ENCODE assay signal across 20 mouse cellular contexts in genomic region chr5:43895931-43896330, GRCm38 (mm10). TPM values are rescaled to one million over a fixed set of nuclear protein-coding genes. Genes with fewer than 3 reads are reported as not detected.
DNase-seq lines count a peak whose midpoint lies in the region; ATAC-seq lines count a peak whose summit lies in the region.
"Had no signal": no experiment of that assay in that cellular context is flagged by ENCODE, and none has a peak within 500 bp of the region (broad histone marks: within the 10 kb centered on the region; RNA-seq: fewer than 3 reads in every experiment).

No protein-coding gene starts in this region.

- 20% methylated on average over 3 of the region's 3 CpGs for WGBS in embryonic facial prominence, embryonic 13.5 days
- 21% methylated on average over 3 of the region's 3 CpGs for WGBS in limb, embryonic 13.5 days
- WGBS in liver, embryonic 12.5 days (ENCODE audit: insufficient replicate concordance): 75% methylated on average over 3 of the region's 3 CpGs

- H3K9ac ChIP-seq in embryonic facial prominence, embryonic 13.5 days: no peak overlapping the region
- H3K9ac ChIP-seq in limb, embryonic 13.5 days: no peak overlapping the region
- no peak overlapping the region for H3K9ac ChIP-seq in liver, embryonic 12.5 days
- H3K9ac ChIP-seq: hindbrain, embryonic 13.5 days; kidney, embryonic 15.5 days; limb, embryonic 15.5 days; midbrain, embryonic 13.5 days had no signal

- no peak overlapping the region for H3K4me3 ChIP-seq in embryonic facial prominence, embryonic 13.5 days
- H3K4me3 ChIP-seq in limb, embryonic 13.5 days: no peak overlapping the region
- H3K4me3 ChIP-seq in liver, embryonic 12.5 days: no peak overlapping the region
- H3K4me3 ChIP-seq: hindbrain, embryonic 13.5 days; kidney, embryonic 15.5 days; limb, embryonic 15.5 days; midbrain, embryonic 13.5 days had no signal

- no peaks in the 10 kb centered on the region for H3K9me3 ChIP-seq in embryonic facial prominence, embryonic 13.5 days
- no peaks in the 10 kb centered on the region for H3K9me3 ChIP-seq in limb, embryonic 13.5 days
- H3K9me3 ChIP-seq in liver, embryonic 12.5 days (replicated peaks): no peaks in the 10 kb centered on the region
- H3K9me3 ChIP-seq: hindbrain, embryonic 13.5 days; kidney, embryonic 15.5 days; limb, embryonic 15.5 days; midbrain, embryonic 13.5 days had no signal

- peaks cover 12% of the 10 kb centered on the region; the same call in 1 of the 2 replicates for H3K4me1 ChIP-seq in embryonic facial prominence, embryonic 13.5 days
- H3K4me1 ChIP-seq in limb, embryonic 13.5 days: peaks cover 27% of the 10 kb centered on the region
- no peaks in the 10 kb centered on the region for H3K4me1 ChIP-seq in liver, embryonic 12.5 days
- H3K4me1 ChIP-seq: hindbrain, embryonic 13.5 days; kidney, embryonic 15.5 days; limb, embryonic 15.5 days; midbrain, embryonic 13.5 days had no signal

- no peak overlapping the region for H3K4me2 ChIP-seq in embryonic facial prominence, embryonic 13.5 days
- no peak overlapping the region for H3K4me2 ChIP-seq in limb, embryonic 13.5 days (replicated peaks)
- no peak overlapping the region for H3K4me2 ChIP-seq in liver, embryonic 12.5 days
- H3K4me2 ChIP-seq: hindbrain, embryonic 13.5 days; kidney, embryonic 15.5 days; limb, embryonic 15.5 days; midbrain, embryonic 13.5 days had no signal

- H3K27me3 ChIP-seq in embryonic facial prominence, embryonic 13.5 days: no peaks in the 10 kb centered on the region; the same call in 1 of the 2 replicates
- no peaks in the 10 kb centered on the region for H3K27me3 ChIP-seq in limb, embryonic 13.5 days
- no peaks in the 10 kb centered on the region for H3K27me3 ChIP-seq in liver, embryonic 12.5 days (replicated peaks)
- H3K27me3 ChIP-seq: hindbrain, embryonic 13.5 days; midbrain, embryonic 13.5 days had no signal

- H3K27ac ChIP-seq in embryonic facial prominence, embryonic 13.5 days: peak overlapping the region; percentile 62
- H3K27ac ChIP-seq in limb, embryonic 13.5 days: peak overlapping the region; percentile 79
- H3K27ac ChIP-seq in liver, embryonic 12.5 days: no peak overlapping the region
- H3K27ac ChIP-seq: hindbrain, embryonic 13.5 days; kidney, embryonic 15.5 days; limb, embryonic 15.5 days; midbrain, embryonic 13.5 days had no signal

- no peaks in the 10 kb centered on the region for H3K36me3 ChIP-seq in embryonic facial prominence, embryonic 13.5 days
- no peaks in the 10 kb centered on the region for H3K36me3 ChIP-seq in limb, embryonic 13.5 days
- no peaks in the 10 kb centered on the region for H3K36me3 ChIP-seq in liver, embryonic 12.5 days
- H3K36me3 ChIP-seq: hindbrain, embryonic 13.5 days; kidney, embryonic 15.5 days; limb, embryonic 15.5 days; midbrain, embryonic 13.5 days had no signal

- DNase-seq in adrenal gland, adult 2 months: peak; percentile 13
- no peak for DNase-seq in adrenal gland, adult 18-20 months (ENCODE audit: low spot score in 2 of 2)
- DNase-seq in embryo, embryonic 10 days (ENCODE audit: low spot score): peak; percentile 64
- no peak for DNase-seq in cerebellum, postnatal 36 days
- no peak for DNase-seq in gastrocnemius, postnatal 10 days
- DNase-seq: cerebellum, adult 9-11 months; gastrocnemius, postnatal 25 days; heart, postnatal 10 days; lung, adult 2 months; retina, postnatal 1 day; thymus, postnatal 36 days had no signal

- ATAC-seq in embryonic facial prominence, embryonic 13.5 days (ENCODE audit: insufficient number of reproducible peaks, insufficient read depth, low FRiP score, low TSS enrichment, low read depth): 0 out of 2 replicates have a peak, but pooled peaks have one; percentile 32
- ATAC-seq in limb, embryonic 13.5 days (ENCODE audit: low FRiP score, low read depth): peak; percentile 87
- no peak for ATAC-seq in liver, embryonic 12.5 days
- ATAC-seq: forebrain, embryonic 16.5 days; intestine, embryonic 16.5 days; midbrain, embryonic 13.5 days had no signal

RNA-seq across cellular contexts. Expression of gene Gm7879, which starts 17.0 kb away (rescaled TPM):
- 10 to 100 TPM; 13.0 to 14.0 TPM for total RNA-seq in adrenal gland, adult 2 months (2021)
- not detected in 2 replicates for polyA plus RNA-seq in adrenal gland, adult 2 months (2012; rRNA removed)
- total RNA-seq in adrenal gland, adult 18-20 months (2021): 10 to 100 TPM; 13.8 to 16.5 TPM
- not detected in 2 replicates for polyA plus RNA-seq in embryonic facial prominence, embryonic 13.5 days (2015; fragmentation: Nextera tagmentation; extraction: Ambion mirVana)
- 0.57 TPM in 1 of 2 replicates, not detected in the other for polyA plus RNA-seq in limb, embryonic 13.5 days (2015; fragmentation: Nextera tagmentation; extraction: Ambion mirVana)
- polyA plus RNA-seq in liver, embryonic 12.5 days (2016; fragmentation: Nextera tagmentation; extraction: Ambion mirVana): 0.76 TPM in 1 of 2 replicates, not detected in the other
- 10 to 100 TPM in 1 of 2 experiments, 1 to 10 TPM in 1; 8.6 to 11.1 TPM for total RNA-seq in gastrocnemius, postnatal 10 days (2021)
- polyA plus RNA-seq: forebrain, embryonic 16.5 days; intestine, embryonic 16.5 days had no signal

RNA-seq across cellular contexts. Expression of gene Cd38, which starts 27.6 kb away (rescaled TPM):
- 10 to 100 TPM; 11.5 to 15.1 TPM for total RNA-seq in adrenal gland, adult 2 months (2021)
- polyA plus RNA-seq in adrenal gland, adult 2 months (2012; rRNA removed): 5.3 and 5.9 TPM in 2 replicates
- total RNA-seq in adrenal gland, adult 18-20 months (2021): 1 to 10 TPM; 6.7 to 7.5 TPM
- 5.2 and 7.2 TPM in 2 replicates for polyA plus RNA-seq in embryonic facial prominence, embryonic 13.5 days (2015; fragmentation: Nextera tagmentation; extraction: Ambion mirVana)
- polyA plus RNA-seq in limb, embryonic 13.5 days (2015; fragmentation: Nextera tagmentation; extraction: Ambion mirVana): 9.6 and 10.0 TPM in 2 replicates
- 13.2 and 13.9 TPM in 2 replicates for polyA plus RNA-seq in liver, embryonic 12.5 days (2016; fragmentation: Nextera tagmentation; extraction: Ambion mirVana)
- total RNA-seq in gastrocnemius, postnatal 10 days (2021): 1 to 10 TPM; 5.6 to 7.6 TPM

Comparison
In these comparisons a context has a peak if more than half of its experiments do, and no peak if none do; other contexts are left out.
1. DNase-seq: peak in adrenal gland, adult 2 months (single experiment) and embryo, embryonic 10 days (single experiment); none in adrenal gland, adult 18-20 months (0 of 2), cerebellum, postnatal 36 days (0 of 2) and gastrocnemius, postnatal 10 days (single experiment).